Mouse (Mus musculus) lung, postnatal 25 days (tissue): ENCODE measurements around the gene a.
"Not testable (repeated sequence)": the region's sequence is repeated elsewhere in the genome, so short reads cannot be mapped to it uniquely, and the experiment has no call there.

ENCODE experiments used
- DNase-seq: peaks from one replicate; pipeline ENCODE4 v3.0.0; 2022; ENCODE audit warnings: low spot score

a gene

GRCm38 (mm10) chr2:155053512-155053911 lies 262.3 kb downstream of the a start:
- not testable (repeated sequence) for DNase-seq

- no peak for DNase-seq
Observed at GRCm38 (mm10) chr2:155054672-155055071, 263.5 kb downstream of the a start.

GRCm38 (mm10) chr2:155056076-155056578 lies 264.9 kb downstream of the a start:
- DNase-seq: no peak

GRCm38 (mm10) chr2:155057361-155057760 lies 266.2 kb downstream of the a start:
- DNase-seq: no peak

GRCm38 (mm10) chr2:155071027-155071426 lies 279.8 kb downstream of the a start:
- no peak for DNase-seq

GRCm38 (mm10) chr2:155072353-155073145 lies 281.3 kb downstream of the a start:
- DNase-seq: no peak

- DNase-seq: no peak
Observed at GRCm38 (mm10) chr2:155073347-155073746, 282.1 kb downstream of the a start.

GRCm38 (mm10) chr2:155073978-155074765 lies 283.0 kb downstream of the a start, which contains the start of gene Ahcy:
TSS of gene Ahcy (minus strand) at chr2:155074497.
- DNase-seq: peak; percentile 90

GRCm38 (mm10) chr2:155074766-155075330 lies 283.6 kb downstream of the a start:
- no peak for DNase-seq

- no peak for DNase-seq
Observed at GRCm38 (mm10) chr2:155075649-155076048, 284.4 kb downstream of the a start.

GRCm38 (mm10) chr2:155079500-155080178 lies 288.4 kb downstream of the a start:
- DNase-seq: no peak

GRCm38 (mm10) chr2:155080179-155080530 lies 289.0 kb downstream of the a start:
- DNase-seq: no peak

- no peak for DNase-seq
Observed at GRCm38 (mm10) chr2:155081056-155081455, 289.9 kb downstream of the a start.

- DNase-seq: peak; percentile 70
Observed at GRCm38 (mm10) chr2:155082121-155082803, 291.1 kb downstream of the a start.

- no peak for DNase-seq
Observed at GRCm38 (mm10) chr2:155084546-155084945, 293.3 kb downstream of the a start.

GRCm38 (mm10) chr2:155086328-155086727 lies 295.1 kb downstream of the a start:
- no peak for DNase-seq

GRCm38 (mm10) chr2:155088264-155088663 lies 297.1 kb downstream of the a start:
- no peak for DNase-seq

GRCm38 (mm10) chr2:155090909-155091742 lies 299.9 kb downstream of the a start:
- DNase-seq: no peak

- no peak for DNase-seq
Observed at GRCm38 (mm10) chr2:155091743-155092075, 300.5 kb downstream of the a start.

- no peak for DNase-seq
Observed at GRCm38 (mm10) chr2:155093418-155093817, 302.2 kb downstream of the a start.
